Mouse (Mus musculus) liver, adult 10 weeks (tissue): Measurements from ENCODE around the gene Pramel6. TPM values are rescaled to one million over a fixed set of nuclear protein-coding genes. Genes with fewer than 3 reads are reported as not detected.

Source experiments
- polyA plus RNA-seq: library from polyadenylated mRNA; stranded (reverse); fragments of 350-450 nt; fragmentation: Illumina TruSeq; extraction: RNeasy Lipid Tissue Mini Kit (QIAGEN cat#74804); gene quantifications from one replicate; pipeline ENCODE4 v1.2.3, GENCODE M21; 2014; ENCODE audit warnings: low read depth, low replicate concordance

Gene Pramel6
- not detected for polyA plus RNA-seq

GRCm38 (mm10) chr2:87506265-87506664, at the start of gene Pramel6:
Pramel6 (plus strand) TSS chr2:87506565.

GRCm38 (mm10) chr2:87496993-87497392, 9.4 kb upstream of the Pramel6 start, which contains the start of gene Pramel7:
Pramel7 (minus strand) TSS chr2:87497093.

GRCm38 (mm10) chr2:87531496-87531895, 25.1 kb downstream of the Pramel6 start, which contains the start of gene Olfr153:
Olfr153 (plus strand) TSS chr2:87531796.

GRCm38 (mm10) chr2:87545442-87545841, 39.1 kb downstream of the Pramel6 start, which contains the start of gene Olfr1128:
Olfr1128 (minus strand) TSS chr2:87545542.

Other genes with a start within 250 kb of the Pramel6 start
- gene Olfr1116, start 239.0 kb upstream of the Pramel6 start, polyA plus RNA-seq: not detected
- not detected for gene Olfr1118, start 199.0 kb upstream of the Pramel6 start, polyA plus RNA-seq
- gene Olfr1120, start 151.8 kb upstream of the Pramel6 start, polyA plus RNA-seq: not detected
- gene Olfr1121, start 136.7 kb upstream of the Pramel6 start, polyA plus RNA-seq: not detected
- gene Olfr1122, start 120.7 kb upstream of the Pramel6 start, polyA plus RNA-seq: not detected
- not detected for gene Olfr1123, start 89.9 kb upstream of the Pramel6 start, polyA plus RNA-seq
- gene Olfr1124, start 76.3 kb upstream of the Pramel6 start, polyA plus RNA-seq: not detected
- not detected for gene Olfr1126, start 52.6 kb upstream of the Pramel6 start, polyA plus RNA-seq
- not detected for gene Pramel7, start 9.5 kb upstream of the Pramel6 start, polyA plus RNA-seq
- gene Olfr153, start 25.2 kb downstream of the Pramel6 start, polyA plus RNA-seq: not detected
- gene Olfr1128, start 39.0 kb downstream of the Pramel6 start, polyA plus RNA-seq: not detected
- not detected for gene Olfr1129, start 67.3 kb downstream of the Pramel6 start, polyA plus RNA-seq
- not detected for gene Olfr1130, start 99.6 kb downstream of the Pramel6 start, polyA plus RNA-seq
- not detected for gene Olfr1131, start 120.5 kb downstream of the Pramel6 start, polyA plus RNA-seq
- gene Olfr1132, start 131.0 kb downstream of the Pramel6 start, polyA plus RNA-seq: not detected
- not detected for gene Olfr1133, start 140.8 kb downstream of the Pramel6 start, polyA plus RNA-seq
- not detected for gene Olfr1134, start 151.9 kb downstream of the Pramel6 start, polyA plus RNA-seq
- gene Olfr1135, start 167.1 kb downstream of the Pramel6 start, polyA plus RNA-seq: not detected
- not detected for gene Olfr1136, start 187.4 kb downstream of the Pramel6 start, polyA plus RNA-seq
- not detected for gene Olfr1137, start 206.6 kb downstream of the Pramel6 start, polyA plus RNA-seq
- gene Olfr1138, start 233.4 kb downstream of the Pramel6 start, polyA plus RNA-seq: not detected
- gene Olfr1140, start 237.2 kb downstream of the Pramel6 start, polyA plus RNA-seq: not detected
- gene Olfr1141, start 247.4 kb downstream of the Pramel6 start, polyA plus RNA-seq: not detected